13 mouse cellular contexts compared by ENCODE assay signal in genomic region chrX:11952193-11952592, GRCm38 (mm10).
DNase-seq lines count a peak whose midpoint lies in the region; ATAC-seq and TF ChIP-seq lines count a peak whose summit lies in the region.
"Had no signal": no experiment of that assay in that cellular context is flagged by ENCODE, and none has a peak within 500 bp of the region (broad histone marks: within the 10 kb centered on the region; RNA-seq: fewer than 3 reads in every experiment).

No protein-coding gene starts in this region.

- H3K4me3 ChIP-seq in kidney, embryonic 16.5 days (ENCODE audit: low read length): no peak overlapping the region
- H3K4me3 ChIP-seq in liver, postnatal 0 days (ENCODE audit: low read depth, low read length): no peak overlapping the region
- H3K4me3 ChIP-seq: heart, embryonic 13.5 days; limb, embryonic 15.5 days; stomach, embryonic 15.5 days had no signal

- no peak for ATAC-seq in kidney, embryonic 16.5 days (ENCODE audit: low FRiP score, low TSS enrichment)
- no peak for ATAC-seq in cerebellum, adult (ENCODE audit: insufficient number of reproducible peaks, low FRiP score, low TSS enrichment)
- no peak for ATAC-seq in liver, postnatal 0 days

- WGBS in kidney, embryonic 16.5 days: 38% methylated on average over 2 of the region's 2 CpGs
- WGBS in liver, postnatal 0 days (ENCODE audit: insufficient replicate concordance): 32% methylated on average over 2 of the region's 2 CpGs

- no peak for TF ChIP-seq EP300 in liver, postnatal 0 days (IDR thresholded peaks at IDR 0.05; ENCODE audit: low read depth)

- no peaks in the 10 kb centered on the region for H3K36me3 ChIP-seq in kidney, embryonic 16.5 days (ENCODE audit: insufficient read depth, low read length)
- no peaks in the 10 kb centered on the region for H3K36me3 ChIP-seq in liver, postnatal 0 days (replicated peaks; ENCODE audit: insufficient read depth, low read length)
- H3K36me3 ChIP-seq: heart, embryonic 13.5 days; limb, embryonic 15.5 days; stomach, embryonic 15.5 days had no signal

- H3K27ac ChIP-seq in kidney, embryonic 16.5 days (ENCODE audit: low read length): no peak overlapping the region
- no peak overlapping the region for H3K27ac ChIP-seq in liver, postnatal 0 days (ENCODE audit: low read depth)
- H3K27ac ChIP-seq: heart, embryonic 13.5 days; limb, embryonic 15.5 days; stomach, embryonic 15.5 days had no signal

- no peaks in the 10 kb centered on the region for H3K9me3 ChIP-seq in kidney, embryonic 16.5 days (ENCODE audit: low read length)
- H3K9me3 ChIP-seq in liver, postnatal 0 days (ENCODE audit: low read length): no peaks in the 10 kb centered on the region
- H3K9me3 ChIP-seq: heart, embryonic 13.5 days; limb, embryonic 15.5 days; stomach, embryonic 15.5 days had no signal

- H3K4me1 ChIP-seq in kidney, embryonic 16.5 days (ENCODE audit: insufficient read depth, low read length): no peaks in the 10 kb centered on the region
- H3K4me1 ChIP-seq in liver, postnatal 0 days (ENCODE audit: insufficient read depth): no peaks in the 10 kb centered on the region
- H3K4me1 ChIP-seq: heart, embryonic 13.5 days; limb, embryonic 15.5 days; stomach, embryonic 15.5 days had no signal

- H3K9ac ChIP-seq in kidney, embryonic 16.5 days (replicated peaks; ENCODE audit: low read length): no peak overlapping the region
- no peak overlapping the region for H3K9ac ChIP-seq in liver, postnatal 0 days (replicated peaks)
- H3K9ac ChIP-seq: heart, embryonic 13.5 days; limb, embryonic 15.5 days; stomach, embryonic 15.5 days had no signal

- no peak overlapping the region for H3K4me2 ChIP-seq in kidney, embryonic 16.5 days (replicated peaks; ENCODE audit: low read depth, low read length)
- no peak overlapping the region for H3K4me2 ChIP-seq in liver, postnatal 0 days (ENCODE audit: low read depth, low read length)
- H3K4me2 ChIP-seq: heart, embryonic 13.5 days; limb, embryonic 15.5 days; stomach, embryonic 15.5 days had no signal

- TF ChIP-seq CTCF in liver, postnatal 0 days (IDR thresholded peaks at IDR 0.05; ENCODE audit: low read depth): no peak

- peaks cover 3% of the 10 kb centered on the region; the same call in 1 of the 2 replicates for H3K27me3 ChIP-seq in kidney, embryonic 16.5 days (ENCODE audit: insufficient read depth, low read length)
- no peaks in the 10 kb centered on the region; the same call in 1 of the 2 replicates for H3K27me3 ChIP-seq in liver, postnatal 0 days (ENCODE audit: insufficient read depth, low read length)
- H3K27me3 ChIP-seq: CH12.LX; stomach, embryonic 15.5 days had no signal

- DNase-seq in kidney, adult 18-20 months: peak; percentile 23
- peak; percentile 81 for DNase-seq in adrenal gland, adult 8-10 months
- peak; percentile 53 for DNase-seq in kidney, adult 9 months
- peak; percentile 36 to 49 for DNase-seq in lung, postnatal 4 days
- DNase-seq in cerebellum, adult 18-20 months: no peak
- no peak for DNase-seq in liver, postnatal 0 days
- DNase-seq: retina, postnatal 1 day had no signal

Comparison
In these comparisons a context has a peak if more than half of its experiments do, and no peak if none do; other contexts are left out.
1. DNase-seq: peak in kidney, adult 18-20 months (single experiment), adrenal gland, adult 8-10 months (single experiment), kidney, adult 9 months (single experiment) and lung, postnatal 4 days (2 of 2); none in cerebellum, adult 18-20 months (0 of 2) and liver, postnatal 0 days (single experiment).